Mouse (Mus musculus) liver, embryonic 16.5 days (tissue): ENCODE results near the gene Fam110a. TPM values are rescaled to one million over a fixed set of nuclear protein-coding genes. Genes with fewer than 3 reads are reported as not detected.
"Not testable (repeated sequence)": the region's sequence is repeated elsewhere in the genome, so short reads cannot be mapped to it uniquely, and the experiment has no call there.

Source experiments
- ATAC-seq: fragments of 200-750 bp; cut with Nextera tagmentation; 2 replicates; pipeline ENCODE4 v1.8.0; 2017; ENCODE audit warnings: low read depth, mild to moderate bottlenecking, moderate number of reproducible peaks, moderate library complexity
- H3K27ac ChIP-seq: fragments of 300-500 bp; sonication (generic); 2 replicates; pipeline ENCODE4 v1.5.1; 2014; ENCODE audit warnings: mild to moderate bottlenecking, low read length
- H3K27me3 ChIP-seq: fragments of 300-500 bp; sonication (generic); 2 replicates; pipeline ENCODE4 v1.6.1; 2014; ENCODE audit warnings: low read depth, low read length, mixed read lengths; ENCODE audit not compliant: control insufficient read depth, insufficient read depth
- H3K36me3 ChIP-seq: fragments of 300-500 bp; sonication (generic); 2 replicates; pipeline ENCODE4 v1.6.1; 2014; ENCODE audit warnings: mild to moderate bottlenecking; ENCODE audit not compliant: control insufficient read depth, insufficient read depth
- H3K4me1 ChIP-seq: fragments of 300-500 bp; sonication (generic); 2 replicates; pipeline ENCODE4 v1.6.1; 2014; ENCODE audit warnings: low read depth, low read length, mixed read lengths; ENCODE audit not compliant: control insufficient read depth
- H3K4me2 ChIP-seq: fragments of 300-500 bp; sonication (generic); 2 replicates; pipeline ENCODE4 v1.6.1; 2014; ENCODE audit warnings: low read depth, low read length, mixed read lengths
- H3K4me3 ChIP-seq: fragments of 300-500 bp; sonication (generic); 2 replicates; pipeline ENCODE4 v1.5.1; 2014; ENCODE audit warnings: low read depth, mild to moderate bottlenecking, low read length
- H3K9ac ChIP-seq: fragments of 300-500 bp; sonication (generic); 2 replicates; pipeline ENCODE4 v1.6.1; 2014; ENCODE audit warnings: low read depth, low read length
- H3K9me3 ChIP-seq: fragments of 300-500 bp; sonication (generic); replicated peaks from 2 replicates; pipeline ENCODE4 v1.6.1; 2016; ENCODE audit warnings: low read length; ENCODE audit not compliant: control insufficient read depth
- WGBS: fragments of 180-500 bp; shearing (Covaris S2); extraction: QIAGEN DNeasy Blood & Tissue Kit; methylation state at CpG from one replicate; pipeline ENCODE4 v1.1.7; 2014; ENCODE audit not compliant: insufficient replicate concordance; 5-methylcytosine and 5-hydroxymethylcytosine counted together
- polyA plus RNA-seq: library from polyadenylated mRNA; unstranded; fragments of >200 nt; fragmentation: Nextera tagmentation; extraction: Ambion mirVana; gene quantifications from 2 replicates; pipeline ENCODE4 v1.2.1, GENCODE M21; 2015

The Fam110a gene
- polyA plus RNA-seq, 1 experiment from 2014 or later = 9.6 TPM

DNA sequence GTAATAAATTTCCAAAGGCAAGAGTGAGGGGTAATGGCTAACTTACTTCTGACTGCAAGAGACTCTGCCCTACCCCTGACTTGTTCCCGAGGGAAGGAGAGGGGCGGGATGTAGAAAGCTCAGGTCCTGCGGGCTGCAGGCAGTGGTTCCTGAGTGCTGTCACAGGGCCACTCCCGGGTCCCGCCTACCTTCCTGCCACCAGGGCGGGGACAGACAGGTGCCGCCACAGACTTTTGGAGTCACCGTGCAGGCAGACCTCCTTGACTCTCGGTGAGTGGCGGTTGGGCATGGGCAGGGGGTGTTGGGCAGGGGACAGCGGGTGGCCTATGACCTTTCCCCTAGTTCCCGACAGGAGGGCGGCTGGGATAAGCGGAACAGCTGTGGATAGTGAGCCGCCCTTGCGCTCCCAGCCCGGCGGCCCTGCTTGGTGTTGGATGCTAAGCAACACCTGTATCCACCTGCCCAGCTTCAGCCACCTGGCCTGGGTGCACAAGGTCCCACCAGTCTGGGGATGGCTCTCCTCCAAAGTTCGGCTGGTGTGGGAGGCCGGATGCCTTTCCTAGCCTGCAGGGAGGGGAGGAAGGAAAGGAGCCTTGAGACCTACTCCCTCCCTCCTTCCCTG lies 19.8 kb upstream of the Fam110a start:
- Histone ChIP-seq H3K9ac (no peak overlapping the region), H3K4me3 (no peak overlapping the region), H3K36me3 (no peaks in the 10 kb centered on the region), H3K9me3 (no peaks in the 10 kb centered on the region), H3K4me1 (peaks cover 24% of the 10 kb centered on the region), H3K27me3 (peaks cover 3% of the 10 kb centered on the region), H3K4me2 (peak overlapping the region; percentile 28), H3K27ac (no peak overlapping the region)
- ATAC-seq = peak; percentile 10; the same call in 1 of the 2 replicates
- 27% methylated on average over 20 of the region's 20 CpGs for WGBS

GRCm38 (mm10) chr2:151998932-151999331 lies 18.9 kb upstream of the Fam110a start:
- Histone ChIP-seq H3K36me3 (no peaks in the 10 kb centered on the region), H3K27me3 (peaks cover 3% of the 10 kb centered on the region), H3K9ac (no peak overlapping the region), H3K4me3 (no peak overlapping the region), H3K9me3 (no peaks in the 10 kb centered on the region), H3K4me2 (no peak overlapping the region), H3K4me1 (peaks cover 24% of the 10 kb centered on the region), H3K27ac (no peak overlapping the region)
- WGBS = 18% methylated on average over 4 of the region's 4 CpGs
- no peak for ATAC-seq

- Histone ChIP-seq H3K4me2 (no peak overlapping the region), H3K4me3 (no peak overlapping the region), H3K9me3 (no peaks in the 10 kb centered on the region), H3K27ac (no peak overlapping the region), H3K9ac (no peak overlapping the region), H3K4me1 (peaks cover 24% of the 10 kb centered on the region), H3K36me3 (no peaks in the 10 kb centered on the region), H3K27me3 (peaks cover 3% of the 10 kb centered on the region)
- 53% methylated on average over 9 of the region's 9 CpGs for WGBS
- ATAC-seq = no peak
Observed at GRCm38 (mm10) chr2:151998505-151998899, 18.5 kb upstream of the Fam110a start.

GRCm38 (mm10) chr2:151997776-151998504 lies 17.9 kb upstream of the Fam110a start:
- no peaks in the 10 kb centered on the region for H3K36me3 ChIP-seq
- 38% methylated on average over 8 of the region's 8 CpGs for WGBS
- no peaks in the 10 kb centered on the region for H3K9me3 ChIP-seq
- ATAC-seq = peak; percentile 43
- no peak overlapping the region for H3K9ac ChIP-seq
- no peak overlapping the region for H3K27ac ChIP-seq
- H3K4me2 ChIP-seq = no peak overlapping the region
- peaks cover 3% of the 10 kb centered on the region for H3K27me3 ChIP-seq
- H3K4me1 ChIP-seq = peaks cover 24% of the 10 kb centered on the region
- H3K4me3 ChIP-seq = no peak overlapping the region

DNA sequence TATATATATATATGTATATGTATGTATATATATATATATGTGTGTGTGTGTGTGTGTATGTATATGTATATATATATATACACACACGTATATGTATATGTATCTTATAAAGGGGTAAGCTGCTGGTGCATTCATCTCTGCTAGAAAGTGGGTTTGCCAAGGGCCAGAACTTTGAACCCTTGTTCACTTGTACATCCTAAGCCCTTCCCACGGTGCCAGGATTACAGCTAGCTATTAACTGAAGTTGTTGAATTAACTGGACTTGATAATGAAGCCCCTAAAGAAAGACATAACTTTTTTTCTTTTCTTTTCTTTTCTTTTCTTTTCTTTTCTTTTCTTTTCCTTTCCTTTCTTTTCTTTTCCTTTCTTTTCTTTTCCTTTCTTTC lies 17.2 kb upstream of the Fam110a start:
- not testable (repeated sequence) for ATAC-seq, H3K4me3 ChIP-seq, H3K36me3 ChIP-seq, H3K27ac ChIP-seq, H3K9me3 ChIP-seq, H3K9ac ChIP-seq, H3K27me3 ChIP-seq
- H3K4me2 ChIP-seq = peak overlapping the region; percentile 58
- 39% methylated on average over 2 of the region's 2 CpGs for WGBS
- peaks cover 24% of the 10 kb centered on the region for H3K4me1 ChIP-seq

GRCm38 (mm10) chr2:151996229-151997189 lies 16.5 kb upstream of the Fam110a start, which contains the start of gene Slc52a3:
TSS of gene Slc52a3 (plus strand) at chr2:151996511.
- no peaks in the 10 kb centered on the region for H3K36me3 ChIP-seq
- peak within 1 kb of the TSS; percentile 8; the same call in 1 of the 2 replicates for H3K9ac ChIP-seq
- H3K4me1 ChIP-seq = peaks cover 24% of the 10 kb centered on the region
- 8% methylated on average over 35 of the region's 35 CpGs for WGBS
- H3K27me3 ChIP-seq = peaks cover 3% of the 10 kb centered on the region
- ATAC-seq = peak; percentile 59
- H3K27ac ChIP-seq = no peak within 1 kb of the TSS
- H3K4me3 ChIP-seq = peak within 1 kb of the TSS; percentile 45
- peak within 1 kb of the TSS; percentile 58 for H3K4me2 ChIP-seq
- H3K9me3 ChIP-seq = no peaks in the 10 kb centered on the region

DNA sequence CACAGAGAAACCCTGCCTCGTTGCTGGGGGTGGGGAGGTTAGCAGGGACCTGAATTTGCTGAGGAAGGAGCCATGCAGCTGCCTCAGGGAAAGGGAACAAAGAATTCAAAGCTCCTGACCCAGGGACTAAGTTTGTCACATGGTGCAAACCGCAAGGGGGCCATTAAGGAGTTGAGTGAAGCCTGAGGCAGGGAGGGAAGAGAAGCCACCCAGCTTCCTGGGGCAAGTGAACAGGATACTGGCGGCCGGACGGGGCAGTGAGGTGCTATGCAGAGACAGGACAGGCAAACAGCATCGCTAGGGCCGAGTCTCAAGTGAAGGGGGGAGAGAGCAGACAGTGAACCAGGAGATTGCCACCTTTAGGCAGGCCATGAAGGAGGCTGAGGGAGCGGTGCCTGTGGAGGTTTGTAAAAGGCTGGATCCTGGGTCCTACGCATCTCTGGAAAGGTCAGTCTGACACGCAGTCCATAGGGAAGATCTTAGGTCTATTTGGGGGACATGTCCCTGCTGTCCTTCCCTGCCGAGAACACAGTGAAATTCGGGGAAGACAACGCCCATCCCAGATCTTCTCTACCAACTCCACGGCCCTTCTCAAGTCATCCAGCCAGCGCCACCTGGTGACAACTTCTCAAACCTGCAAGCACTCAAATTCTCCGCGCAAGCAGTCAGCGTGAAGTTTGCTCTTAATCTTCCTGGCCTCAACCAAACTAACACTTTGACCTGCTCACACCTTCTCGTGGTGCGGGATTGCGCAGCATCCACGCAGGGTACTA lies 14.5 kb upstream of the Fam110a start:
- no peaks in the 10 kb centered on the region for H3K36me3 ChIP-seq
- peaks cover 23% of the 10 kb centered on the region for H3K4me1 ChIP-seq
- H3K27me3 ChIP-seq = peaks cover 3% of the 10 kb centered on the region
- no peak overlapping the region for H3K4me3 ChIP-seq
- no peak overlapping the region for H3K27ac ChIP-seq
- H3K4me2 ChIP-seq = peak overlapping the region; percentile 33
- ATAC-seq = no peak
- H3K9ac ChIP-seq = no peak overlapping the region
- 5% methylated on average over 22 of the region's 22 CpGs for WGBS
- H3K9me3 ChIP-seq = no peaks in the 10 kb centered on the region

- Histone ChIP-seq H3K4me2 (no peak overlapping the region), H3K4me1 (peaks cover 8% of the 10 kb centered on the region), H3K4me3 (no peak overlapping the region), H3K9me3 (no peaks in the 10 kb centered on the region), H3K27ac (no peak overlapping the region), H3K36me3 (no peaks in the 10 kb centered on the region), H3K27me3 (peaks cover 3% of the 10 kb centered on the region), H3K9ac (no peak overlapping the region)
- ATAC-seq = no peak
- 32% methylated on average over 5 of the region's 5 CpGs for WGBS
Observed at GRCm38 (mm10) chr2:151991446-151991845, 11.4 kb upstream of the Fam110a start.
